Mouse (Mus musculus) small intestine, adult 2 months (tissue): ENCODE data around the gene Ppard.

Source experiments
- CTCF ChIP-seq: fragments of 200-500 bp; IDR thresholded peaks from 2 replicates; pipeline ENCODE4 v1.5.1; 2012; ENCODE audit warnings: low read depth, mild to moderate bottlenecking, control low read depth, inconsistent platforms, low read length, moderate library complexity, mixed read lengths; ENCODE audit not compliant: insufficient replicate concordance, insufficient read length; ENCODE audit errors: extremely low read depth
- POLR2A ChIP-seq: fragments of 200-500 bp; IDR thresholded peaks from 2 replicates; pipeline ENCODE4 v1.6.1; 2012; ENCODE audit warnings: low read depth, mild to moderate bottlenecking, control low read depth, inconsistent platforms, low read length, moderate library complexity

GRCm38 (mm10) chr17:28255651-28256050, 23.2 kb downstream of the Ppard start:
- TF ChIP-seq CTCF = no peak
- TF ChIP-seq POLR2A = no peak
